ENCODE assay signal across 8 mouse cellular contexts in genomic region chr10:75316908-75317761, GRCm38 (mm10). TPM values are rescaled to one million over a fixed set of nuclear protein-coding genes. Genes with fewer than 3 reads are reported as not detected.
DNase-seq lines count a peak whose midpoint lies in the region; ATAC-seq and TF ChIP-seq lines count a peak whose summit lies in the region.

No protein-coding gene starts in this region.

- no peaks in the 10 kb centered on the region for H3K36me3 ChIP-seq in ES-E14 (ENCODE audit: control insufficient read depth, insufficient read depth, low read length, poor library complexity, severe bottlenecking)
- H3K36me3 ChIP-seq in forebrain, embryonic 14.5 days (ENCODE audit: control insufficient read depth, insufficient read depth, low read length): peaks cover 12% of the 10 kb centered on the region; the same call in 1 of the 2 replicates
- no peaks in the 10 kb centered on the region for H3K36me3 ChIP-seq in limb, embryonic 11.5 days (ENCODE audit: control insufficient read depth, insufficient read depth, low read length)
- peaks cover 10% of the 10 kb centered on the region for H3K36me3 ChIP-seq in midbrain, embryonic 10.5 days

- H3K4me3 ChIP-seq in ES-E14 (ENCODE audit: insufficient read depth in 1 of 2, low read depth in 1 of 2, low read length in 2 of 2, poor library complexity in 1 of 2, severe bottlenecking in 1 of 2): peak overlapping the region; percentile 74 to 76
- H3K4me3 ChIP-seq in forebrain, embryonic 14.5 days (ENCODE audit: low read depth, low read length): peak overlapping the region; percentile 39
- peak overlapping the region; percentile 38 for H3K4me3 ChIP-seq in limb, embryonic 11.5 days (ENCODE audit: low read depth, low read length)
- peak overlapping the region; percentile 57 for H3K4me3 ChIP-seq in midbrain, embryonic 10.5 days

- peaks cover 0 to 3% of the 10 kb centered on the region in 2 experiments; a peak in 1 of 4 replicates for H3K4me1 ChIP-seq in ES-E14 (ENCODE audit: control insufficient read depth in 2 of 2, insufficient read depth in 2 of 2, low read length in 2 of 2, poor library complexity in 1 of 2)
- H3K4me1 ChIP-seq in forebrain, embryonic 14.5 days (ENCODE audit: control insufficient read depth, insufficient read depth, low read length): peaks cover 2% of the 10 kb centered on the region; the same call in 1 of the 2 replicates
- no peaks in the 10 kb centered on the region for H3K4me1 ChIP-seq in limb, embryonic 11.5 days (ENCODE audit: control insufficient read depth, insufficient read depth, low read length)
- peaks cover 19% of the 10 kb centered on the region for H3K4me1 ChIP-seq in midbrain, embryonic 10.5 days

- H3K27ac ChIP-seq in ES-E14 (ENCODE audit: insufficient read depth, low read depth, low read length, poor library complexity, severe bottlenecking): no peak overlapping the region
- H3K27ac ChIP-seq in forebrain, embryonic 14.5 days (ENCODE audit: low read depth, low read length): no peak overlapping the region; the same call in 1 of the 2 replicates
- no peak overlapping the region for H3K27ac ChIP-seq in limb, embryonic 11.5 days (replicated peaks; ENCODE audit: low read depth, low read length)
- H3K27ac ChIP-seq in midbrain, embryonic 10.5 days (replicated peaks): peak overlapping the region; percentile 68

- H3K9ac ChIP-seq in ES-E14 (ENCODE audit: insufficient read depth, low read depth, low read length, poor library complexity, severe bottlenecking): peak overlapping the region; percentile 63
- peak overlapping the region; percentile 56 for H3K9ac ChIP-seq in forebrain, embryonic 14.5 days (ENCODE audit: low read length)
- peak overlapping the region; percentile 35 for H3K9ac ChIP-seq in limb, embryonic 11.5 days (ENCODE audit: low read length)

- ATAC-seq in forebrain, embryonic 14.5 days: peak; percentile 78
- ATAC-seq in limb, embryonic 11.5 days (ENCODE audit: insufficient number of reproducible peaks, low FRiP score, low TSS enrichment, low read depth): no peak; the same call in 1 of the 2 replicates

- 2% methylated on average over 69 of the region's 81 CpGs for WGBS in forebrain, embryonic 14.5 days
- WGBS in limb, embryonic 11.5 days: 1% methylated on average over 67 of the region's 81 CpGs
- WGBS in midbrain, embryonic 10.5 days: 1% methylated on average over 81 of the region's 81 CpGs

- in situ Hi-C loops in ES-E14 (cut with MboI; ENCODE audit: low sequenced_read_pairs in 2 of 2, unreplicated experiment in 2 of 2): no loop called here

- H3K27me3 ChIP-seq in forebrain, embryonic 14.5 days (replicated peaks; ENCODE audit: control insufficient read depth, insufficient read depth, low read length): peaks cover 21% of the 10 kb centered on the region
- H3K27me3 ChIP-seq in limb, embryonic 11.5 days (ENCODE audit: control insufficient read depth, insufficient read depth, low read length): peaks cover 32% of the 10 kb centered on the region
- H3K27me3 ChIP-seq in midbrain, embryonic 10.5 days (ENCODE audit: low read depth, poor library complexity, severe bottlenecking): peaks cover 46% of the 10 kb centered on the region

- peak; percentile 60 for DNase-seq in ES-E14 (ENCODE audit: low read depth, low spot score)
- DNase-seq in adrenal gland, postnatal 4 days (ENCODE audit: low spot score in 2 of 2): peak; percentile 38 to 40
- peak; percentile 52 for DNase-seq in forebrain, embryonic 14.5 days (ENCODE audit: low spot score)
- peak; percentile 87 for DNase-seq in heart, postnatal 4 days
- peak; percentile 79 for DNase-seq in limb, embryonic 11.5 days (ENCODE audit: low spot score)
- DNase-seq in midbrain, embryonic 10.5 days (ENCODE audit: low spot score): peak; percentile 70
- DNase-seq in spleen, adult 12 weeks (ENCODE audit: low spot score): peak; percentile 49
- DNase-seq in adipocyte (ENCODE audit: low spot score): no peak

- peak overlapping the region; percentile 57 for H3K4me2 ChIP-seq in forebrain, embryonic 14.5 days (ENCODE audit: low read length)
- peak overlapping the region; percentile 60 for H3K4me2 ChIP-seq in limb, embryonic 11.5 days (ENCODE audit: low read depth, severe bottlenecking)

- no peaks in the 10 kb centered on the region for H3K9me3 ChIP-seq in ES-E14 (ENCODE audit: control insufficient read depth, insufficient read depth, low read depth, low read length)
- H3K9me3 ChIP-seq in forebrain, embryonic 14.5 days (replicated peaks; ENCODE audit: control insufficient read depth, low read length): no peaks in the 10 kb centered on the region
- no peaks in the 10 kb centered on the region for H3K9me3 ChIP-seq in limb, embryonic 11.5 days (ENCODE audit: control insufficient read depth, low read length)
- no peaks in the 10 kb centered on the region for H3K9me3 ChIP-seq in midbrain, embryonic 10.5 days (replicated peaks)

TF ChIP-seq in ES-E14, 5 proteins besides CTCF, POLR2A, EP300 and RAD21:
- TF ChIP-seq ZNF384 (IDR thresholded peaks at IDR 0.05; ENCODE audit: low read depth, low read length) (no peak), MAFK (IDR thresholded peaks at IDR 0.05; ENCODE audit: insufficient read depth, low read depth, low read length) (no peak), ZC3H11A (IDR thresholded peaks at IDR 0.05; ENCODE audit: borderline replicate concordance, low read depth, low read length) (no peak), CHD2 (IDR thresholded peaks at IDR 0.05; ENCODE audit: low read depth, low read length) (no peak), HCFC1 (IDR thresholded peaks at IDR 0.05; ENCODE audit: borderline replicate concordance, insufficient read depth, low read length) (no peak)

RNA-seq across cellular contexts. Expression of gene Adora2a, which starts 0.5 kb away (rescaled TPM):
- total RNA-seq in ES-E14 (2012; rRNA removed): 0.58 and 1.1 TPM in 2 replicates
- total RNA-seq in adrenal gland, postnatal 4 days (2021): 1 to 10 TPM; 9.1 to 9.4 TPM
- polyA plus RNA-seq in forebrain, embryonic 14.5 days (2014; fragmentation: Nextera tagmentation; extraction: Ambion mirVana): 8.8 and 12.5 TPM in 2 replicates
- 10 to 100 TPM; 17.8 to 18.4 TPM for total RNA-seq in heart, postnatal 4 days (2021)
- 2.6 and 3.5 TPM in 2 replicates for polyA plus RNA-seq in limb, embryonic 11.5 days (2014; fragmentation: Nextera tagmentation; extraction: Ambion mirVana)
- polyA plus RNA-seq in midbrain, embryonic 10.5 days (2016; fragmentation: Nextera tagmentation; extraction: Ambion mirVana): 1.5 and 2.1 TPM in 2 replicates
